Mouse (Mus musculus) stomach, embryonic 15.5 days (tissue): ENCODE results near the gene Fhit. TPM values are rescaled to one million over a fixed set of nuclear protein-coding genes. Genes with fewer than 3 reads are reported as not detected.
A peak's percentile ranks its signal among the peaks of the same experiment; 100 is the strongest.
"Not testable (repeated sequence)": the region's sequence is repeated elsewhere in the genome, so short reads cannot be mapped to it uniquely, and the experiment has no call there.

ENCODE experiments used
- ATAC-seq: fragments of 200-750 bp; cut with Nextera tagmentation; 2 replicates; pipeline ENCODE4 v1.8.0; 2017; ENCODE audit warnings: low read depth, moderate number of reproducible peaks, moderate TSS enrichment; ENCODE audit not compliant: insufficient read depth, low FRiP score
- H3K27ac ChIP-seq: fragments of 300-500 bp; sonication (generic); 2 replicates; pipeline ENCODE4 v1.5.1; 2015; ENCODE audit warnings: mild to moderate bottlenecking, inconsistent platforms
- H3K27me3 ChIP-seq: fragments of 300-500 bp; sonication (generic); replicated peaks from 2 replicates; pipeline ENCODE4 v1.6.1; 2015; ENCODE audit warnings: inconsistent platforms
- H3K36me3 ChIP-seq: fragments of 300-500 bp; sonication (generic); 2 replicates; pipeline ENCODE4 v1.6.1; 2015; ENCODE audit warnings: inconsistent platforms
- H3K4me1 ChIP-seq: fragments of 300-500 bp; sonication (generic); 2 replicates; pipeline ENCODE4 v1.6.1; 2015; ENCODE audit warnings: inconsistent platforms
- H3K4me2 ChIP-seq: fragments of 300-500 bp; sonication (generic); 2 replicates; pipeline ENCODE4 v1.6.1; 2015; ENCODE audit warnings: mild to moderate bottlenecking, inconsistent platforms
- H3K4me3 ChIP-seq: fragments of 300-500 bp; sonication (generic); replicated peaks from 2 replicates; pipeline ENCODE4 v1.5.1; 2015; ENCODE audit warnings: inconsistent platforms
- H3K9ac ChIP-seq: fragments of 300-500 bp; sonication (generic); 2 replicates; pipeline ENCODE4 v1.6.1; 2015; ENCODE audit warnings: inconsistent platforms
- H3K9me3 ChIP-seq: fragments of 300-500 bp; sonication (generic); 2 replicates; pipeline ENCODE4 v1.6.1; 2016; ENCODE audit warnings: inconsistent platforms
- WGBS: fragments of 180-500 bp; shearing (Covaris S2); methylation state at CpG from one replicate; pipeline ENCODE4 v1.1.7; 2015; 5-methylcytosine and 5-hydroxymethylcytosine counted together
- polyA plus RNA-seq: library from polyadenylated mRNA; unstranded; fragments of >200 nt; fragmentation: Nextera tagmentation; extraction: Ambion mirVana; gene quantifications from 2 replicates; pipeline ENCODE4 v1.2.1, GENCODE M21; 2015

Gene Fhit
- polyA plus RNA-seq, 1 experiment from 2014 or later, result 7.3 TPM

DNA sequence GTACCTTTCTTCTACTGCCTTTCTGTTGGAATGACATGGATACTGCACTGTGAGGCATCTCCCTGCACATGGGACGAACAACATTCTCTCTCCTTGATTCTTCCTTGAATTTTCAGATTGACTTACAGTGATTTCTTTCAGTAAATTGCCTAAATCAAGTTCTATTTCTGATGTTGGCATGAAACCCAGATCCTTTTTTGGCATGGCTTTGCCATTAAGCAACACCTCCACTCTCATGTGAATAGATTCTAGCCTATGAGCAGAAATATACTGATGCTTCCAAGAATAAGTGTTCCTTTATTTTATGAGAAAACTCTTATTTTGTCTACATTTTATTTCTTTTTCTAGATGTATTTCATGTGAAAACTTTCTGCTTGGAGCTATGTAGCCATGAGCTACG is 383.1 kb downstream of the Fhit start:
- Histone ChIP-seq H3K27ac (no peak overlapping the region), H3K27me3 (no peaks in the 10 kb centered on the region), H3K9me3 (no peaks in the 10 kb centered on the region), H3K9ac (no peak overlapping the region), H3K4me1 (no peaks in the 10 kb centered on the region), H3K4me3 (no peak overlapping the region), H3K4me2 (no peak overlapping the region), H3K36me3 (no peaks in the 10 kb centered on the region)
- ATAC-seq, result no peak
- 85% methylated on average over 2 of the region's 2 CpGs for WGBS

GRCm38 (mm10) chr14:10754883-10755282 is 407.0 kb downstream of the Fhit start:
- H3K4me1 ChIP-seq, H3K9ac ChIP-seq, H3K27me3 ChIP-seq, H3K36me3 ChIP-seq, H3K9me3 ChIP-seq, H3K4me3 ChIP-seq, H3K27ac ChIP-seq, H3K4me2 ChIP-seq, ATAC-seq: not testable (repeated sequence)
- WGBS, result 86% methylated on average over 1 of the region's 1 CpGs

DNA sequence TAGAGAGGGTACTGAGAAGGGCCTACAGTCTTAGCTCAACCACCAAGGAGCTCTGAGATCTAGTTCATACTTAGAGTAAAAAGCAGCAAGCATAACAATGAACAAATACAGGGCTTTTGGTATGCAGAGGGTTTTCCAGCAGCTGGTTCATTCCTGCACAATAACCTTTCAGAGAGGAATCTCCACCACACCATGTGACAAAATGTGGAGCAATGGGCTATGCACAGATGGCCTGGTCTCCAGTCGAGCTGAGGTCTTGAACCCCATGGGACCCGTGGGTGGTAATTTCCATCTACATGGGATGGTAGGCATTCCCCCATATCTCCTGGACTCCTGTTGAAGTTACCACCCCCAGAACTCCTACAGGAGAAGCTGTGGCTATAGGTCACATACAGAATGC is 423.8 kb downstream of the Fhit start:
- 71% methylated on average over 2 of the region's 2 CpGs for WGBS
- Histone ChIP-seq H3K27me3 (no peaks in the 10 kb centered on the region), H3K4me1 (no peaks in the 10 kb centered on the region), H3K36me3 (no peaks in the 10 kb centered on the region), H3K9me3 (no peaks in the 10 kb centered on the region), H3K27ac (no peak overlapping the region), H3K4me2 (no peak overlapping the region), H3K9ac (no peak overlapping the region), H3K4me3 (no peak overlapping the region)
- no peak for ATAC-seq

DNA sequence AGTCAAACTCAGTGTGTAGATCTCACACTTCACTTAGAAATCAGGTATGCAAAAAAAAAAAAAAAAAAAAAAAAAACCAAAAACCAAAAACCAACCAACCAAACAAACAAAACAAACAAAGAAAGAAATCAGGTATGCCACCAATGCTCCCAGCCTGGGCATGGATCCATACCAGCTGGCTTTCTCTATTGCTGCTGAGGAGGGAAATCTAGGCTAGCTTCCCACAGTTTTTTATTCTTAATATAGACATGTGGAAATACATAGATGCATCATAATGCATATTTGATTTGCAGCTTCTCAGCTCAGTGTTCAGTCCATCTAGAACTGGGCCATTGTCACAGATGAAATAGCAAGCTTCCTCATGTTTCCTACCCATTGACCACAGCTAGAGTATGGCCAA is 439.3 kb downstream of the Fhit start:
- no peak overlapping the region for H3K4me3 ChIP-seq
- H3K36me3 ChIP-seq, result no peaks in the 10 kb centered on the region
- H3K27ac ChIP-seq, result no peak overlapping the region
- no peak for ATAC-seq
- H3K4me1 ChIP-seq, result no peaks in the 10 kb centered on the region
- no peak overlapping the region for H3K4me2 ChIP-seq
- H3K27me3 ChIP-seq, result no peaks in the 10 kb centered on the region
- H3K9ac ChIP-seq, result no peak overlapping the region
- H3K9me3 ChIP-seq, result no peaks in the 10 kb centered on the region

DNA sequence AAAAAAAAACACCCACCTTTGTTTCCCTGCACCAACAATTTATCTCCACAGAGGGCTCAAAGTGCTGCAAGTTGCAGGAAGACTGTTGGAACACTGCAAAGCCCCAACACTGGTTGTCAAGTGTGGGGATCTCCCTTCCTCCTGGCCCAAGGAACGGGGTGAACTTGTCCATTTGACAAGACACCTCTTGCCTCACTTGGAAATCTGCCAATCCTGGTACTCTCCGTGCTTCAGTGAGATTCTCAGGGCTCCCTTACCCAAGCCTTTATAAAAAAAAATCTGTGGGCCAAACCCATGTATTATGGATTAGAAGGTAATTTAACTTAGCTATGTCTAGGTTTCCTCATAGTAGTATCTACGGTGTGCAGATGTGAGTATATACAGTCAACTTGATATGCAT is 448.9 kb downstream of the Fhit start:
- WGBS, result 49% methylated on average over 3 of the region's 3 CpGs
- Histone ChIP-seq H3K9ac (no peak overlapping the region), H3K4me2 (no peak overlapping the region), H3K27me3 (no peaks in the 10 kb centered on the region), H3K4me1 (no peaks in the 10 kb centered on the region), H3K9me3 (no peaks in the 10 kb centered on the region), H3K4me3 (no peak overlapping the region), H3K36me3 (no peaks in the 10 kb centered on the region), H3K27ac (no peak overlapping the region)
- ATAC-seq, result 0 out of 2 replicates have a peak, but pooled peaks have one; percentile 43

DNA sequence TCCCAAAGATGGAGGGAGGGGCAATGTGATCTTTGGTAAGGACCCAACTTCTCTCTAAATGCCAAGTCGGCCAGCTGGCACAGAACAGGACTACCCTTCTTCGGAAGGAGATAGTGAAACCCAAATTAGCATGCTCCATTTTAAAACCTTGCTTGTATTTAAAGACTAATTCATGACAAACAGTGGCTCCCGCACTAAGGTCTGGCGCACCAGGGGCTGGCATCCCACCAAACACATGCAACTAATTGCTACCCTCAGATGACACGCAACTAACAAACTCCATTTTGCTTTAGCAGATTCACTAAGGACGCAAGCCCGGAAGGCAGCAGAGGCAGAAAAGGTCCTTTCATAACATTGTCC is 449.3 kb downstream of the Fhit start:
- Histone ChIP-seq H3K4me3 (no peak overlapping the region), H3K27ac (no peak overlapping the region), H3K9me3 (no peaks in the 10 kb centered on the region), H3K4me1 (no peaks in the 10 kb centered on the region), H3K4me2 (no peak overlapping the region), H3K36me3 (no peaks in the 10 kb centered on the region), H3K9ac (no peak overlapping the region), H3K27me3 (no peaks in the 10 kb centered on the region)
- no peak for ATAC-seq
- WGBS, result 91% methylated on average over 7 of the region's 7 CpGs

DNA sequence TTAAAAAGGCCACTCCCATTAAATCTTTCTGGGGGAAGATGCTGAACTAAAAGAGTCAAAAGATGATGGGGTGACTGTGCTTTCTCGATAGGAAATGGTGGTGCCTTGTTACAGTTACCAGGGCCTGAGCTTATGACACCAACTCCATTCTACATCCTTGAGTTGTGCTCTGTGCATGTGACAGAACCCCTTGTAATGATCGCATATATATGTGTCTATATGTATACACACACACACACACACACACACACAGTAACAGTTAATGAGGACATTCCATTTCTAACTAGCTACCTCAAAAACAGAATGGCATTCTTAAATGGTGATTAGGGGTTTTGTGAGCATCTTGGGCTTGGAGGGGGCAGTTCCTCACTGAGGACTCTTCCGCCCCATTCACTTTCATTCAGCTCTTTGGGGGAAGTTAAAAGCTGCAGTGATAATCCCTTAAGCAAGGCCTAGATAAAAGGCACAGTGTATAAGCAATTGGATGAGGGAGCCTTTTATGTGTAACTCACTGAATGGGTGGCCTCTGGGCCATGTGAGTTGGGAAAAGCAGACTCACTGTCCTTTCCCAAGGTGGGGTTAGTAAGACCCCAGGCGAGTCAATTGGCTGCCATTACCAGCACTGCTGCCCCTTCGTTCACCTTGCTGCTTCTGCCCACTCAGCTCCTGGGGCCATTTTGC is 449.9 kb downstream of the Fhit start:
- no peak for ATAC-seq
- no peaks in the 10 kb centered on the region for H3K4me1 ChIP-seq
- no peak overlapping the region for H3K4me3 ChIP-seq
- H3K27me3 ChIP-seq, result no peaks in the 10 kb centered on the region
- H3K9me3 ChIP-seq, result no peaks in the 10 kb centered on the region
- H3K27ac ChIP-seq, result no peak overlapping the region
- no peaks in the 10 kb centered on the region for H3K36me3 ChIP-seq
- H3K4me2 ChIP-seq, result no peak overlapping the region
- no peak overlapping the region for H3K9ac ChIP-seq
- WGBS, result 88% methylated on average over 5 of the region's 5 CpGs

GRCm38 (mm10) chr14:10710796-10711311 is 451.0 kb downstream of the Fhit start:
- no peaks in the 10 kb centered on the region for H3K9me3 ChIP-seq
- H3K4me2 ChIP-seq, result no peak overlapping the region
- no peak for ATAC-seq
- no peaks in the 10 kb centered on the region for H3K27me3 ChIP-seq
- H3K4me3 ChIP-seq, result no peak overlapping the region
- WGBS, result 57% methylated on average over 12 of the region's 12 CpGs
- no peaks in the 10 kb centered on the region for H3K4me1 ChIP-seq
- no peak overlapping the region for H3K9ac ChIP-seq
- H3K27ac ChIP-seq, result no peak overlapping the region
- H3K36me3 ChIP-seq, result no peaks in the 10 kb centered on the region

GRCm38 (mm10) chr14:10701707-10702106 is 460.1 kb downstream of the Fhit start:
- Histone ChIP-seq H3K9me3 (no peaks in the 10 kb centered on the region), H3K4me2 (no peak overlapping the region), H3K27ac (no peak overlapping the region), H3K9ac (no peak overlapping the region), H3K4me1 (no peaks in the 10 kb centered on the region), H3K27me3 (no peaks in the 10 kb centered on the region), H3K4me3 (no peak overlapping the region), H3K36me3 (no peaks in the 10 kb centered on the region)
- ATAC-seq, result no peak
- WGBS, result 29% methylated on average over 2 of the region's 2 CpGs

GRCm38 (mm10) chr14:10680041-10680440 is 481.8 kb downstream of the Fhit start:
- 71% methylated on average over 4 of the region's 4 CpGs for WGBS
- Histone ChIP-seq H3K9ac (no peak overlapping the region), H3K27ac (no peak overlapping the region), H3K4me3 (no peak overlapping the region), H3K4me2 (no peak overlapping the region), H3K27me3 (no peaks in the 10 kb centered on the region), H3K36me3 (no peaks in the 10 kb centered on the region), H3K9me3 (no peaks in the 10 kb centered on the region), H3K4me1 (no peaks in the 10 kb centered on the region)
- no peak for ATAC-seq

DNA sequence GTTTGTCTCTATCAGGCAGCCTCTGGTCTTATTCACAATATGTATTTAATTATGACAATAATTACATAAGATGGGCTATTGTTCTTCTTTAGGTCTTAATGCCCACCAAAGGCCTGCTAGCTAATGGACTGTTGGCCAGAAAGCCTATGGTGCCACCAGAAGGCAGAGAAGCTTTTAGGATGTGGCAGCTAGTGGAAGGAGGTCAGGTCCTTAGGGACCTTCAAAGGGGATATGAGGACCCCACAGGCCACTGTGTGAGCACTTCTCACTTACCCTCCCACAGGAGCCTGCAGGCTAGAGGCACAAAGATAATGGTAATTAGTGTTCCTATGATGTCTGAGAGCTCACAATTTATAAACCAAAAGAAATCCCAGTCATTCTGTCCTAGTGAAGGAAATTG is 482.2 kb downstream of the Fhit start:
- H3K27ac ChIP-seq, result no peak overlapping the region
- H3K36me3 ChIP-seq, result no peaks in the 10 kb centered on the region
- no peak overlapping the region for H3K4me2 ChIP-seq
- H3K4me3 ChIP-seq, result no peak overlapping the region
- no peaks in the 10 kb centered on the region for H3K27me3 ChIP-seq
- H3K9ac ChIP-seq, result no peak overlapping the region
- H3K4me1 ChIP-seq, result no peaks in the 10 kb centered on the region
- no peaks in the 10 kb centered on the region for H3K9me3 ChIP-seq
- no peak for ATAC-seq

- Histone ChIP-seq H3K9ac (no peak overlapping the region), H3K36me3 (no peaks in the 10 kb centered on the region), H3K27ac (no peak overlapping the region), H3K4me1 (no peaks in the 10 kb centered on the region), H3K9me3 (no peaks in the 10 kb centered on the region), H3K4me2 (no peak overlapping the region), H3K4me3 (no peak overlapping the region), H3K27me3 (no peaks in the 10 kb centered on the region)
- 42% methylated on average over 2 of the region's 2 CpGs for WGBS
- no peak for ATAC-seq
Observed at GRCm38 (mm10) chr14:10677627-10678026, 484.2 kb downstream of the Fhit start.

DNA sequence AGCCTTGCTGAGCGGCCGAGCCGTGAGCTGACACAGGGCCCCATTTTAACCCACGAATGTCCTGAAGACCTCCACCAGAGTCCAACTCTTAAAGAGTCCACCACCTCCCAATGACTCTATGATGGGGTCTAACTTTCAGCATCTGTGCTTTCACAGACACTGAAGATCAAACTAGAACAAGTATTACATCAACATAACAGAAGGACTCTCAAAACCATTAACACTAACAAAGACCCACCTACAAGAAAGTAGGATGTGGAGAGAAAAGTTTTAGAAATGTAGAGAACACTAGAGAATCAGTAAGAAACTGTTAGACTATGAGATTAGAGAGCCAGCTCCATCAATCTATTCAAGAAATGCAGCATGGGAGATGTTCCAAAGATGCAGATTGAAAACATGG is 501.6 kb downstream of the Fhit start:
- H3K9me3 ChIP-seq, result no peaks in the 10 kb centered on the region
- ATAC-seq, result no peak

More for the DNA sequence above, 501.6 kb downstream of the Fhit start:
- H3K4me3 ChIP-seq, result no peak overlapping the region
- no peaks in the 10 kb centered on the region for H3K36me3 ChIP-seq
- 89% methylated on average over 4 of the region's 4 CpGs for WGBS
- no peak overlapping the region for H3K4me2 ChIP-seq
- H3K4me1 ChIP-seq, result no peaks in the 10 kb centered on the region
- H3K9ac ChIP-seq, result no peak overlapping the region
- H3K27me3 ChIP-seq, result no peaks in the 10 kb centered on the region
- no peak overlapping the region for H3K27ac ChIP-seq
